Mouse (Mus musculus) left cerebral cortex, postnatal 14 days (tissue): ENCODE results near the gene Hmcn2. TPM values are rescaled to one million over a fixed set of nuclear protein-coding genes. Genes with fewer than 3 reads are reported as not detected.

Experiments
- DNase-seq, 2 experiments: peaks; one replicate each; pipeline ENCODE4 v3.0.0; 2021 to 2022; ENCODE audit warnings: low spot score in 2 of 2, mixed read lengths in 1 of 2
- intact Hi-C: fragments of 180-260 bp; cut with DNase I; formaldehyde crosslinking; loops from one replicate; pipeline ENCODE4 v1.15.1; 2025
- total RNA-seq, 2 experiments: library from RNA; stranded (reverse); gene quantifications; 2 replicates each; pipeline ENCODE4 v1.2.3; 2021

Gene Hmcn2
- total RNA-seq, 2 experiments from 2014 or later = 0.32 to 0.62 TPM

DNA sequence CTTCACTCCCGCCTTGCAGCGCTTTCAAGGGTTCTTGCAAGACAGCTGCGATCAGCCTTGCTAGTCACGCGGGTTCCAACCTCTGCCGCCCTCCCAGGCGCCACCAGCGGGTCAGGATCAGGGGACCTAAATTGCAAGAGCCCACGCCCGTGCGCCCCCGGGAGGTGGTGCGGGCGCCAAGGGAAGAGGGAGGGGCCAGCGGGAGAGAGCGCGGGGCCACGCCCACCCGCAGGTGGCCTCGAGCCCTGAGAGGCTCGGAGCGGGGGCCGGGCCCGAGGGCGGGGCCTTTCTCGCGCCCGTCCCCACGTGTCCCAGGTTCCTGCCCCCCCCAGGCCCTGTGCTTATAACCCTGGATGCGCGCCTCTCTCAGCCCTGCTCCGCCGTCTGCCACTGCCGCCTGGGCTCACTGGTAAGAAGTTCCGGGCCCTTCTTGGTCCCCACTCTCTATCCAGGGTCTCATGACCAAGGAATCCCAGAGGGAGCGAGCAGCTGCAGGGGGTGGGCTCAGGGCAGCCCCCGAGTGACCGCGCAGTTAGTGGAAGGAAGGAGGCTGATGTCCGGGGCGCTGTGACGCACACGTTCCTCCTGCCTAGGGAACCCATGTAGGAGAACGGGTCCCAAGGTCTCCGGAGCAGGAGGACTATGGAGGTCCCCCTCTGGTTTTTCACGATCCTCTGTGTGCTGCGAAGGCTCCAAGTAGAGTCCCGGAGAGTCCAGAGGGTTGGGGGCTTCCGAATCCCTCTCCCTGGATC is 155.9 kb downstream of the Hmcn2 start, which contains the start of gene Ass1:
Gene Ass1, plus strand, starts transcription at position 277 of the 752 bp plus-strand sequence.
- peak; percentile 46 for DNase-seq
- intact Hi-C loops = no loop called here

DNA sequence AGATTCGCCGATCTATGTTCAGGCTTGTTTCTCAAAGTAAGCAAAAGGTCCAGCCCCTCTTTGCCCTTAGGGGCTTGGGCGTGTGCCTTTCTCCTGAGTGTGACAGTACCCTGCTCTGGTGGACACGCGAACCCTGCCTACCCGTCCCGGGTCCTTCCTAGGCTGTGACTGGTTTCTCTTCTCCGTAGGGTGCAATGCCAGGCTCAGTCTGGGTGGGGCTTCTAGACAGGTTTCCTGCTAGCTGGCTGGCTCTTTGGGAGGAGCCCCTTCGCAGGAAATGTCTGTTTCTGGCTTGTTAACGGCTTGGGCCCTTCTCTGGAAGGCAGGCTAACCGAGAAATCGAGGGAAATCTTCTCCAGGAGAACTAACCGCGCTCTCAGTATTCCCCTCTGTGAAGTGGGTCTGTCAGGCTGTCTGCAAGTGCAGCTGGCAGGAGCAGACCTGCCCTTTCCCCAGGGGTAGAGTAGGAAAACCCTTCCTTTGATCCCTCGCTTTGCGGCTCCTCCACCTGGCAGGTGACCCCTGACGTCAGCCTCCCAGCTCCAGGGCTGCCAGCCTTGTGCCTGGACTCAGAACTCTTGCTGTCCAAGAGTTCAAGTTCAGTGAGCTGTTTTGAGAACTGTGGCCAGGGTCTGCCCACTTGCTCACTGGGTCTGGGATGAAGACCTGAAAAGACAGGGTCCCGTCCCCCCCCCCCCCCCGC is 156.6 kb downstream of the Hmcn2 start:
- intact Hi-C loops = no loop called here
- no peak for DNase-seq

DNA sequence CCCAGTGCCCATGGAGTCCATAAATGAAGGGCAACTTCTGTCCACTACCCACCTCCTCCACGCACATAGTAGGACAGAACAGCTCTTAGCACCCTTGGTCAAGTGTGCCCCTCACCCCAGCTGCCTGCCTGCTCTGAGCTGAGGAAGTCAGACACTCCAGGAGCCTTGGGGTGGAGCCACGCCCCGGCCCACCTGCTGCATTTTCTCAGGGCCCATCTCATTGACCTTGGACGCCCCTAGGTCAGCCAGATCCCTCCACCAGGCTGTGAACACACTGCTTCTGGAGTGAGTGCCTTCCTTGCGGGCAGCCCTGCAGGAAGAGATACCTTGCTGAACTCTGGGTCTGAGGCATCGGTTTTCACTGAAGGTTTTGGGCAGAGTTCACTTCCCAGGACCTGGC is 157.4 kb downstream of the Hmcn2 start:
- no peak for DNase-seq
- intact Hi-C loops = loop anchor here (2.0 kb wide), 1 partner anchor 37 kb away; no protein-coding TSS in a partner anchor

DNA sequence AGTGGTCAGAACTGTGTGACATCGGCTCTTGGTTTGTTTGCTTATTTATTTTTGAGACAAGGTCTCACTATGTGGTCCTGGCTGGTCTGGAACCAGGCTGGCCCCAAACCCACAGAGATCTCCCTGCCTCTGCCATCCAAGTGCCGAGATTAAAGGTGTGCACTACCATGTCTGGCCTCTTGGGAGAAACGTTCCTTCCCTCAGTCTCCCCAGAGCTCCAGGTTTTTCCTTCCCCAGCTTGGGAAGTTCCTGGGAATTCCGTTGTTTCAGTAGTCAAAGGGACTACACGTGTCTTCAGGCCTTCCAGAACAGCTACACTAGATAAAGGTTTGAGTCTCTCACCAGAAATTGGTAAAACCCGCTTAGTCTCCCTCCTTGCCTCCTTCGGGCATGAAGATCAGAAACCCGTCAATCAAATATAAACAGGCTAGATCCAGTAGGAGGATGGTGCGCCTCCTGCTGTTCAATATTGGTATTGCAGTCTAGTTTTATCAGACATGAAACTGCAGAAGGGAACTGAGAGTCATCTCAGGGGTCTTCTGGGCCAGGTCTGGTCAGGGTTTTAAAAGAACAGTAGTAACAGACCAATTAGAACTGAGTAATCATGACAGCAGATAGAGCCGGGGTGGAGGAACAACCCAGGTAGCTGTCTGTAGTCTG is 158.3 kb downstream of the Hmcn2 start:
- intact Hi-C loops = loop anchor here (2.0 kb wide), 1 partner anchor 38 kb away; no protein-coding TSS in a partner anchor
- peak; percentile 40 to 48 for DNase-seq

DNA sequence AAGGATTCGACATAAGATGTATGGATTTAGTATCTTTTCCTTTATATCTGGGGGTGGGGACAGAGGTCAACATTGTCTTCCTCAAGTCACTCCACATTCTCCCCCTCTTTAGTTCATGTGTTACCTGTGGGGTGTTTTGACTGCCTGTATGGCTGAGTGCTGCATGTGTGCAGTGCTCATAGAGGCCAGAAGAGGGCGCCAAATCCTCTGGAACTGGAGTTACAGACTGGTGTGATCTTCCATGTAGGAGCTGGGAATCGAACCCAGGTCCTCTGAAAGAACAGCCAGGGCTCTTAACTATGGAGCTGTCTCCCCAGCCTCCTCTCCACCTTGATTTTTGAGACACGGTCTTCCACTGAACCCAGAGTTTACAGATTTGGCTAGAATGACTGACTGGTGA is 159.7 kb downstream of the Hmcn2 start:
- no peak for DNase-seq
- intact Hi-C loops = loop anchor here (2.0 kb wide), 1 partner anchor 39 kb away; no protein-coding TSS in a partner anchor

DNA sequence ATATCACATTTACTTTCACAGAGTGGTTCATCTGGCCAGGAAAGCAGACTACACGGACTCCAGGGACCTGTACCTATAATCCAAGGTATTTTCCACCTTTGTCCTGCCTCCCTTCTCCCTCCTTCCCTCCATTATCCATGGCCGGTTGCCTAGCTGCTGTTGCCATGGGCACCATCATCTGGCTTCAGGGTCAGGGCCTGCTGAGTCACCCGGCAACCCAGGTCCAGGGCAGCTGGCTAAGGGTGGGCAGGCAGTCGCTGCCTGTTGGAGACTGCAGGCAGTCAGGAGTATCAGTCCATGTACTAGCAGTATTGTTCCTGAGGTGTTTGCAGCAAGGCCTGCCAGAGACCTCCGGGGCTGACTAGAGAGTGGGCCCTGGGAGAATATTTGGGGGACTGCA is 160.5 kb downstream of the Hmcn2 start:
- intact Hi-C loops = no loop called here
- no peak for DNase-seq

DNA sequence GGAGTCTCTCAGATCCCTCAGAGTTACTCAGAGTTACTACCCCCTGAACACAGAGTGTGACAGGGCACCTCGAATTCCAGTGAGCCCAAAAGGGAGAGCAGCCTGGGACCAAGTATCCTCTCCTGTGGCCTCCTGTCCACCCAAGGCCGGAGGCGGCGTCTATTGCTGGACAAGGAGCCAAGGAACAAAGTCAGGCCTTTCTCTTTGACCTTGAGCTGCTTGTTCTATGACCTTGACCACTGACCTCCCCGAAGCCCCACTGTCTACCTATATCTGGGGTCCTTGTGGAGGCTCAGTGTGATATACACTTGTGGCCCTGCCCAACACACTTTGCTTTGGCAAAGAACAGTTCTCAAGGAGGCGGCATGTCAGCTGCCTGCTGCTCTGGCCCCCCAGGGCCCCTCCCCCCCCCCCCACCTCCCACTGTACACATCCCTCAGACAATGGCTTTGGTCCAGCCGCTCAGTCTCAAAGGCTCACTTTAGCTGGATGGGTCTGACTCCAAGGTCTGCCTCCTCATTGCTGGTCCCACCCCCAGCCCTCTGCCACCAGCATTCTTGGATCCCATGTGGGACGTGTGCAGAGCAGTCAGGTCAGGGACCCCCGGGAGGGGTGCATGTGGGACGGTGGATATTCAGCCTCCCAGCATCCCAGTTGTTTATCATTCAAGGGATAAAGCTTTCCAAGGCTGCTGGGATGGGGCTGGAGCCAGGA is 162.0 kb downstream of the Hmcn2 start:
- no peak for DNase-seq
- intact Hi-C loops = no loop called here

DNA sequence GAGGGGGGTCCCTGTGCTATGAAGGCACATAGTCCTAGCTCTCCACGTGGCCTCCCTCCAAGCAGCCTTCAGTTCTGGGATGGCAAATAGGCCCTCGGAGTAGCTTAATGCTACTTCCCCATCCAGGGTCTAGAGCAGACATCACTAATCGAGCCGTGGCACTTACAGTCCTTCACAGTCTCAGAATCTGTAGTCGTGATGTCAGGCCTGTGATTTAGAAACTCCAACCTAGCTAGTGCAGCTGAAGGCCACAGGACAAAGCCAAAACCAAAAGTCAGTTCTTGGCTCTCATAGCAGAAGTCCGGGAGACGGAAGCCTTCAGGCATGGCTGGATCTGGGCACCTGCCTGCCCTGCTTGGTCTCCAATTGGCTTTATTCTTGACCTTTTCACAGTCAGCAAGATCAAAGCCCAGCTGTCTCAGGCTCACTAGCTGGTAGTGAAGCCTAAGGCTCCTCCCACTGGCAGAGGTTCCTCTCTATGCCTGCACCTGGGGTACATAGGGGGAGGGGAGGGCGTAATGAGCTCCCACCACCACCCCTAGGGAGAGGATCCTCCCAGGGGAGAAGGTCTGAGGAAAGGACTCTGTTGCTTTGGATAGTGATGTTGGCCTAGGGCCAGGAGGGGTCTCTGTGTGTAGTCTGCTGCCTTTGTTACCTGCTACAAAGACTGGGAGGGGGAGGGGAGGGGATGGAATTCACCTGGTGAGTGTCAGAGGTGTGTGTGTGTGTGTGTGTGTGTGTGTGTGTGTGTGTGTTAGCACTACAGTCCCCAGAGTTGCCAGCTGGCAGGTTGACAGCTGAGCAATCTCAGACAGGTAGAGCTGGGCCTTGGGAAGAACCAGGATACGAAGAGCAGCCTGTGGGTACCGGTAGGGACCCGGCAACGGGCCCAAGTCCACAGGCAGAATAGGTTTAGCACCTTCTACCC is 163.3 kb downstream of the Hmcn2 start:
- DNase-seq = no peak
- intact Hi-C loops = no loop called here

DNA sequence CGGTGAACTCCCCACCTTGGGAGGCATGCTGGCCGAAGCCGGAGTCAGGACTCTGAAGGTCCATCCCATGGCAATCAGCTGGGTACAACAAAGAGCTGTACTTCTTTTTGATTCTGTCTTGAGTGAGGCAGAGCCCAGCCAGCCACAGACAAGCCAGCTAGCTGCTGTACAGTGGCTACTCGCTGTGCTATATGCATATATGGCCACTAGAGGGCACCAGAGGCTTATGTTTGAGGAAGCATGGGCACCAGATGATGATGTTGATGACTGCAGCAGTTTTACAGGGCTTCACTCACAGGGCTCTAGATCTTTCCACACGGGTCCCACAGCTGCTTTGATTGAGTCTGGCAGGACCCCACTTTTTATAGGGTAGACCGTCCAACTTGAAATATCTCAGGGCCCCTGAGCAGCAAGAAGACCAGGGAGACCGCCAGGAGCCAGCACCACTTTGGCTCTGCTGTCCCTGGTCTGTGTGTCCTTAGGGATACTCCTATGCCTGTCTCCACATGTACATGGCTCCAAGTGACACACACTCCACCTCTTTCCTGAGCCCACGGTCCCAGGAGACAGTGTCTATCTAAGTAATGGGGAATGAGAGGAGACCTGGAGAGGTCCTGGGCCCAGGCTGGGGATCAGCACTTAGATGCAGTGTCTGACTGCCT is 168.8 kb downstream of the Hmcn2 start:
- peak; percentile 90 to 93 for DNase-seq
- intact Hi-C loops = loop anchor here (1.0 to 10.0 kb wide), 3 partner anchors 172 to 402 kb away; partner anchors contain the start of gene Lamc3

DNA sequence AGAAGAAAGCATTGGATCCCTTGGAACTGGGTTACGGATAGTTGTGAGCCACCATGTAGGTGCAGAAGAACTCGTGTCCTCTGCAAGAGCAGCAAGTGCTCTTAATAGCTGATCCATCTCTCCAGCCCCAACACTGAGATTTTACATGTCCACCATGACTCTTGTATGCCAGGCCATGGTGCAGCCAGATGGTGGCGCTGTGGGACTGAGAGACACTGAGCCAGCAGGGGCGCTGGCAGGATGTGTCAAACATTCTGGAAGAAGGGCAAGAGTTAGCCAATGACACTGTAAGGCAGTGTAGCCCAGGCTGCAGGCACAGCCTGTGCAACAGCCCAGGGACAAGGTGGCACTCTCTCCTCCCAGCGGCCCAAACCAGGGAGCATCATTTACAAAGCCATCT is 170.0 kb downstream of the Hmcn2 start:
- intact Hi-C loops = loop anchor here (10.0 kb wide), 2 partner anchors 301 to 401 kb away; partner anchors contain the start of gene Lamc3
- DNase-seq = peak; percentile 78 to 82

DNA sequence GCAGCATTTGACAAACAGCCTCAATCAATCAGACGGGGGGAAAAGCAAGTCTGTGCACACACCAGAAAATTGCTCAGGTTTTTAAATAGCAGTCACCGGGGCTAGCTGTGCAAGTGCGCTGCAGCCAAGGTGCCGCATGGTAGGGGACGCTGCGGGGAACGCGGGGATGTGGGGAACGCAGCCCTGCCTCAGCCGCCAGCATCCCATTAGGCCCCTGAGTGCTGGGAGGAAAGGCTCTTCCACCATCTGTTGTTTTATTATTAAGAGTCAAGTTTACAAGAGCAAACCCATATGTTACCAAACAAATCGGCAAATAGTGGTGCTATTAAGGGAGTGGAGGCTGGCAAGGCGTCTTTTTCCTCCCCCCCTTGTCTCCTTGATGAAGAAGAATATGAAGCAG is 175.0 kb downstream of the Hmcn2 start:
- intact Hi-C loops = loop anchor here (10.0 kb wide), 2 partner anchors 296 to 396 kb away; partner anchors contain the start of gene Lamc3
- DNase-seq = no peak

DNA sequence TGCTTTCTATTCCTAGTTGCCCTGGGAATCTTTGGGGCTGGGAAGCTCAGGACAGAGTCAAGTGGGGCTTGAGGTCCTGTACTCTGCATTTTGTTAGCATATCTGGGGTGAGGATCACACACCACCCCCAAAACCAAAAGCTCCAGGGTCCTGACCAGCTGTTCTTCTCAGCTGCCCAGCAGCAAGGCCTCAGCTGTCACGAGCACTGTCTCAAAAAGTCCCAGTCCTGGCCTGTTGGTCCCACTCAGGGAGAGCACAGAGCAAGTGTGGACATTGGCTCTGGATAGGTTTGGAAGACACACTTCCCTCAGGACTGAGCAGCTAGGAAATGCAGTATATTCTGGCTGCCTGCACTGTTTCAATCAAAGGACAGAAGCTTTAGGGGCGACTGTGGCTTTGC is 176.3 kb downstream of the Hmcn2 start:
- intact Hi-C loops = no loop called here
- no peak for DNase-seq

DNA sequence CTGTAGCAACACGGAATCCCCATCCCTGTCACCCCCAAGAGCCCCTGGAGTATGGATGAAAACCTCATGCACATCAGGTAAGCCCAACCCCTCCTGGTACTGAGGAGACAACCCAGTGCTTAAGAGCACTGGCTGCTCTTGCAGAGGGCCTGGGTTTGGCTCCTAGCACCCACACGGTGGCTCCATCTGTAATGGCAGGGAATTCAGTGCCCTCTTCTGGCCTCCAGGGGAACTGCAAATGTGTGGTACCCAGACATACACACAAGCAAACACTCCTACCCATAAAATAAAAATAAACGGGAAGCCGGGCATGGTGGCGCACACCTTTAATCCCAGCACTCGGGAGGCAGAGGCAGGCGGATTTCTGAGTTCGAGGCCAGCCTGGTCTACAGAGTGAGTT is 178.1 kb downstream of the Hmcn2 start:
- intact Hi-C loops = no loop called here
- DNase-seq = no peak

DNA sequence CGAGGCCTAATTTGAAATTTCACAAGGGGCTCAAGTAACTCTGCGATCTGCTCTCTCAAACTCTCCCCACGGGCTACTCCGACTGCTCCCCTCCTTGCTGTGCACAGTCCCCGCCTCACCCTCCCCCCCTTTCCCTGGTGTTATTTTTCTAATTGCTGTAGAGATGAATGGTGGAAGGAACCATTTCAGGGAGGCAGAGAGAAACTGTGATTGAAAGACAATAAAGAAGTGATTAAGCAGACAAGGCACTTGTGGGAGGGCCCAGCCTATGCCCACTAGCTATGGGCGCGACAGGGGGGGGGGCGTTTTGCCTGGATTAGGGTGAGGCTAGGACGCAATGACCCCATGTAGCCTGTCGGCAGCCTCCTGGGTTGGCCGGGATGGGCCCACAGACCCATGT is 179.0 kb downstream of the Hmcn2 start:
- DNase-seq = no peak
- intact Hi-C loops = no loop called here

DNA sequence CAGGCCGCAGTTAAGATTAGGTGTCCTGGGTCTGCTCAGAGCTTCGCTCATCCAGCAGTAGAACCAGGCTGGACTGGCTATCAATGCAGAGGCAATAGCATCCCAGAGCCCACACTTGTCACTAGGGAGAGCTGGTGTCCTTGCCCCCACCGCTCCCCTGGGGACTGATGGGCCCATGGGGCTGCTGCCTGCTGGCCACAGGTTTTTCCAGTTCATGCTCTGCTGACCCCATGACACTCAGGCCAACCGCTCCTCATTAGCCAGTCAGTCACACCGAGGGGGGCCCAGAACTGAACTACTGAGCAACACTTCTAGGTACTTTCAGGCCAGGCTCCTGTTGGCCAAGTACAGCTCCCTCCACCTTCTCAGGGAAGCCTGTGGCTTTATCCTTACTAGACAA is 180.1 kb downstream of the Hmcn2 start:
- DNase-seq = no peak
- intact Hi-C loops = no loop called here

DNA sequence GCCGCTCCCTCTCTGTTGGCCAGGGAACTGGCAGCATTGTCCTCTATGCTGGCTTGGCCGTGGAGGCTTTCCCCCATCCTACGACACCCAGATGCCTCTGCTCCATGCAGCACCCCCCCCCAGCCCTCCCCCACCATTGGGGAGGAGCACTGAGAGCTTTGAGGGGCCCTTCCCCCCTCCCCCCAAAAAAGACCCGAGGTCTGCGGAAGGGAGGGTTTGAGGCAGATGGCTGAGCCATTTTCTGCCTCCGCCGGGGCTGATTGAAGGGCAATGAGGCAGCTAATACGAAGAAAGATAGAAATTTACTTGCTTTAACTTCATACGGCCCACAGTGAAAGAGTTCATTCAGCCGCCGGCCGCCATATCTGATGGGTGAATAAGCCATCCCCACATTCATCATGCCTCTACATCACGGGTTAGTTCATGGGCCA is 180.8 kb downstream of the Hmcn2 start:
- DNase-seq = no peak
- intact Hi-C loops = no loop called here

DNA sequence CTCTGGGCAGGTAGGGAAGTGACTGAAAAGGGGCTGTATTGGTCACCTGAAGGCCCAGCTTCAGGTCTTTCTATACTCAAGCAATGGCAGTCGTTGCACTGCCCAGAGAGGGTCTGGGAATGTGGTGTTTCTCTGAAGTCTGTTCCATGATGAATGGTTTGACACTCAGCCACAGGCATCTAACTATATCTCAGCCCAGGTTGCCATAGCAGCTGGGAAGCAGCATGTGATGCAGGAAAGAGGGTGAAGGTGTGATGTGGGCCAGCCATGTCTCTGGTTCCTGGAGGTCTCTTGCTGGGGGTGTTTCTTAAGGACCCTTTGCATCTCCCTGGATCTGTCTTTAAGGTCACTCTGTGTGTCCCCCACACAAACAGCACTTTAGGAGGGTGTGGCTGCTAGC is 181.9 kb downstream of the Hmcn2 start:
- intact Hi-C loops = no loop called here
- peak; percentile 19 to 42 for DNase-seq

DNA sequence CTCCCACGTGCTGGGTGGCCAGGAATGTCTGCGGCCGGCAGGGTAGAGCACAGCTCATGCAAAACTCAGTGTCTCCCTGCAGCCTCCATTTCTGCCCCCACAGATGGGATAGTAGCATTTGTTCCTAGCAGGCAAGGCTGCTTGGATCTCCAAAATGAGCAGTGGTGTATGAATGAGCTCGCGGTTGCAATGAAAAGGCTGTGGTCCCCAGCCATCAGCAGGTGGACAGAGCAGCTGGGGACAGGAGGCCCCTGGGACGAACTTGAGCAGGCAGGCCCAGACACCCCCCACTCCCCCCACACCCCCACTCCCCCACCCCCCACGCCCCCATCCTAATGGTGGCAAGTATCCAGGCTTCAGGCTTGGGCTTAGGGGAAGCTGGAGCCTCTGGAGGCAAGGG is 182.9 kb downstream of the Hmcn2 start:
- DNase-seq = no peak
- intact Hi-C loops = no loop called here
